In the genomic region with DNA sequence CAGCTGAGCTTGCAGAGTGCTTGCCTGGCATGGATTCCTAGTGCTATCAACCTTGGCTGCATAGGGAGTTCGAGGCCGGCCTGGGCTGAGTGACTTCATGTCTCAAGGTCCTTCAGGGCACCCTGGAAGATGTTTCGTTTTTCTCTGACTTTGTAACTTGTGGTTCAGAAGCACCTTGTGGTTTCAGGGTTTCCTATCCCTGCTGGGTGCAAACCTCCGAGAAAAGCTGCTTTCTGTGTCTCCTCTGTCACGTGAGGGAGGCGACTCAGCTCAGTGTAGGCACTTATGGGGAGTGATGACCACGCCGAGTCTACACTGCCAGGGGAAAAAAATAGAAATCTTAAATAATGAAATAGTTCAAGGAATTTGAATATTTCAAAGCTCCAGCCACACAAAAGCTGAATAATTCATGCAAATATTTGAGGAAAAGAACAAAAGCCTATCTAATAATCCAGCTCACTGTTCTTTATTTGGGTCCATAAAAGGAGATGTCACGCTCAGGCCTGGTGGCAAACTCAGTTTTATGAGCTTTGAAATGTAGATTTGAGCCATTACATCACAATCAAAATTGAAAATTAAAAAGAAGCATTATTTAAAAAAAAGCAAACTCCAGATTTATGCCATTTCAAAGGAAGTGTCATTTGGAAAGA, we compare ENCODE assay signal across 12 mouse cellular contexts. TPM values are rescaled to one million over a fixed set of nuclear protein-coding genes. Genes with fewer than 3 reads are reported as not detected.
DNase-seq lines count a peak whose midpoint lies in the region; ATAC-seq and TF ChIP-seq lines count a peak whose summit lies in the region.
"Had no signal": no experiment of that assay in that cellular context is flagged by ENCODE, and none has a peak within 500 bp of the region (broad histone marks: within the 10 kb centered on the region; RNA-seq: fewer than 3 reads in every experiment).

No protein-coding gene starts in this region.

- no peak for TF ChIP-seq CTCF in layer of hippocampus, adult 2 months (conservative IDR thresholded peaks at IDR 0.05)

- DNase-seq in adrenal gland, adult 2 months: peak; percentile 18
- no peak for DNase-seq in adrenal gland, postnatal 4 days (ENCODE audit: low spot score in 2 of 2)
- DNase-seq in layer of hippocampus, adult 2 months (ENCODE audit: low spot score in 2 of 2): no peak
- DNase-seq in layer of hippocampus, adult 8-10 months (ENCODE audit: low spot score in 2 of 2): no peak
- peak; percentile 41 for DNase-seq in thymus, postnatal 25 days
- no peak for DNase-seq in lung, adult 18-20 months
- DNase-seq in spleen, postnatal 10 days (ENCODE audit: low spot score in 2 of 2): no peak
- DNase-seq: cerebellum, adult 9-11 months; gastrocnemius, postnatal 36 days had no signal

- peak; percentile 58 to 87 for ATAC-seq in hematopoietic stem cell, adult 5-6 weeks (replicated peaks in 1 of 2; ENCODE audit: insufficient read depth in 1 of 2, low FRiP score in 2 of 2, low TSS enrichment in 1 of 2, low read depth in 1 of 2, poor library complexity in 2 of 2, severe bottlenecking in 2 of 2)

- H3K27ac ChIP-seq in layer of hippocampus, adult 2 months: 0 out of 2 replicates have a peak overlapping the region, but pooled peaks have one; percentile 6
- H3K27ac ChIP-seq: liver, embryonic 14.5 days had no signal

- H3K4me3 ChIP-seq in layer of hippocampus, adult 2 months: no peak overlapping the region
- H3K4me3 ChIP-seq: erythroblast, embryonic 14.5 days had no signal

RNA-seq across cellular contexts. Expression of a gene that starts 34.2 kb away (rescaled TPM):
- 10 to 100 TPM; 38.0 to 46.4 TPM for total RNA-seq in adrenal gland, adult 2 months (2021)
- polyA plus RNA-seq in adrenal gland, adult 2 months (2012; rRNA removed): 46.5 and 47.2 TPM in 2 replicates
- 10 to 100 TPM; 48.7 to 57.6 TPM for total RNA-seq in adrenal gland, postnatal 4 days (2021)
- total RNA-seq in layer of hippocampus, adult 2 months (2021): 10 to 100 TPM; 92.9 to 94.1 TPM
- total RNA-seq in layer of hippocampus, adult 8-10 months (2022): 10 to 100 TPM; 78.0 to 94.1 (median 85.5) TPM
- 15.1 and 18.6 TPM in 2 replicates for total RNA-seq in hematopoietic stem cell, adult 5-6 weeks (2017)
- polyA plus RNA-seq: erythroblast, embryonic 14.5 days had no signal

Comparison
In these comparisons a context has a peak if more than half of its experiments do, and no peak if none do; other contexts are left out.
1. DNase-seq: peak in adrenal gland, adult 2 months (single experiment) and thymus, postnatal 25 days (single experiment); none in adrenal gland, postnatal 4 days (0 of 2), layer of hippocampus, adult 2 months (0 of 2), layer of hippocampus, adult 8-10 months (0 of 2), lung, adult 18-20 months (0 of 2) and spleen, postnatal 10 days (0 of 2).